Mouse (Mus musculus) stomach, embryonic 15.5 days (tissue): ENCODE results near the gene Mmp19. TPM values are rescaled to one million over a fixed set of nuclear protein-coding genes. Genes with fewer than 3 reads are reported as not detected.
"Not testable (repeated sequence)": the region's sequence is repeated elsewhere in the genome, so short reads cannot be mapped to it uniquely, and the experiment has no call there.

Experiments
- ATAC-seq: fragments of 200-750 bp; cut with Nextera tagmentation; 2 replicates; pipeline ENCODE4 v1.8.0; 2017; ENCODE audit warnings: low read depth, moderate number of reproducible peaks, moderate TSS enrichment; ENCODE audit not compliant: insufficient read depth, low FRiP score
- H3K27ac ChIP-seq: fragments of 300-500 bp; sonication (generic); 2 replicates; pipeline ENCODE4 v1.5.1; 2015; ENCODE audit warnings: mild to moderate bottlenecking, inconsistent platforms
- H3K27me3 ChIP-seq: fragments of 300-500 bp; sonication (generic); replicated peaks from 2 replicates; pipeline ENCODE4 v1.6.1; 2015; ENCODE audit warnings: inconsistent platforms
- H3K36me3 ChIP-seq: fragments of 300-500 bp; sonication (generic); 2 replicates; pipeline ENCODE4 v1.6.1; 2015; ENCODE audit warnings: inconsistent platforms
- H3K4me1 ChIP-seq: fragments of 300-500 bp; sonication (generic); 2 replicates; pipeline ENCODE4 v1.6.1; 2015; ENCODE audit warnings: inconsistent platforms
- H3K4me2 ChIP-seq: fragments of 300-500 bp; sonication (generic); 2 replicates; pipeline ENCODE4 v1.6.1; 2015; ENCODE audit warnings: mild to moderate bottlenecking, inconsistent platforms
- H3K4me3 ChIP-seq: fragments of 300-500 bp; sonication (generic); replicated peaks from 2 replicates; pipeline ENCODE4 v1.5.1; 2015; ENCODE audit warnings: inconsistent platforms
- H3K9ac ChIP-seq: fragments of 300-500 bp; sonication (generic); 2 replicates; pipeline ENCODE4 v1.6.1; 2015; ENCODE audit warnings: inconsistent platforms
- H3K9me3 ChIP-seq: fragments of 300-500 bp; sonication (generic); 2 replicates; pipeline ENCODE4 v1.6.1; 2016; ENCODE audit warnings: inconsistent platforms
- WGBS: fragments of 180-500 bp; shearing (Covaris S2); methylation state at CpG from one replicate; pipeline ENCODE4 v1.1.7; 2015; 5-methylcytosine and 5-hydroxymethylcytosine counted together
- polyA plus RNA-seq: library from polyadenylated mRNA; unstranded; fragments of >200 nt; fragmentation: Nextera tagmentation; extraction: Ambion mirVana; gene quantifications from 2 replicates; pipeline ENCODE4 v1.2.1, GENCODE M21; 2015

Gene Mmp19
- polyA plus RNA-seq, 1 experiment from 2014 or later: 2.0 TPM

DNA sequence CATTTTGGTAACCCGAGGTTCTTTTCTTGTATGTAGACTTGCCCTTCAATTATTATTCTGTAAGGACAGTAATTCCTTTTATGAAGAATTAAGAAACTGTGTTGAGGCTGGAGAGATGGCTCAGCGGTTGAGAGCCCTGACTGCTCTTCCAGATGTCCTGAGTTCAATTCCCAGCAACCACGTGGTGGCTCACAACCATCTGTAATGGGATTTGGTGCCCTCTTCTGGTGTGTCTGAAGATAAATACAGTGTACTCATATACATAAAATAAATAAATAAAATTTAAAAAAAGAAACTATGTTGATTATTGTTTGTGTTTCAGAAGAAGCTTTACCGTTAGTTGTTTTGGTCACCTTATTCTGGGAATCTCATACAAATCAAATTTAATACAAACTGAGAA lies 32.4 kb downstream of the Mmp19 start:
- 82% methylated on average over 4 of the region's 4 CpGs for WGBS
- not testable (repeated sequence) for H3K4me1 ChIP-seq

DNA sequence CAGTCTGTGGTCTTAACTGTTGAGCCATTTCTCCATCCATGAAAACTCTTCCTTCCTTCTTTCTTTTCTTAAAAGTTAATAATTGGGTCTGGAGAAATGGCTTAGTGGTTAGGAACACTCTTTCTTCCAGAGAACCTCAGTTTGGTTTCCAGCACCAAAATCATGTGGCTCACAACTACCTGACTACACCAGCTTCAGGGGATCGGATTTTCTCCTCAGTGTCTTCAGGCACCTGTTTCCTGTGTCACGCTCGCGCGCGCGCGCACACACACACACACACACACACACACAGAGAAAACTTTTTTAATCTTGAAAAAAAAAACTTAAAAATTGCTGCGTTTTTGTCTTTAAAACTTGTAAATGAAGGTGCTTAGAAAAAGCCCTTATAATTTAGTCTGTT lies 33.1 kb downstream of the Mmp19 start:
- Histone ChIP-seq H3K4me2 (no peak overlapping the region), H3K4me1 (peaks cover 4% of the 10 kb centered on the region; the same call in 1 of the 2 replicates), H3K9me3 (no peaks in the 10 kb centered on the region), H3K27ac (no peak overlapping the region), H3K36me3 (peaks cover 9% of the 10 kb centered on the region; the same call in 1 of the 2 replicates), H3K4me3 (no peak overlapping the region), H3K27me3 (no peaks in the 10 kb centered on the region), H3K9ac (no peak overlapping the region)
- no peak for ATAC-seq
- WGBS: 97% methylated on average over 9 of the region's 9 CpGs

More for the DNA sequence above, 32.4 kb downstream of the Mmp19 start:
- not testable (repeated sequence) for H3K27me3 ChIP-seq, H3K9ac ChIP-seq, ATAC-seq, H3K27ac ChIP-seq, H3K9me3 ChIP-seq, H3K36me3 ChIP-seq
- H3K4me3 ChIP-seq: peak overlapping the region; percentile 91; the same call in 1 of the 2 replicates
- H3K4me2 ChIP-seq: peak overlapping the region; percentile 61

- H3K9ac ChIP-seq: no peak overlapping the region
- peaks cover 26% of the 10 kb centered on the region for H3K36me3 ChIP-seq
- H3K27me3 ChIP-seq: no peaks in the 10 kb centered on the region
- no peaks in the 10 kb centered on the region for H3K4me1 ChIP-seq
- ATAC-seq: no peak
- H3K9me3 ChIP-seq: no peaks in the 10 kb centered on the region
- H3K4me3 ChIP-seq: no peak overlapping the region
- no peak overlapping the region for H3K27ac ChIP-seq
- no peak overlapping the region for H3K4me2 ChIP-seq
These were observed 46.7 kb downstream of the Mmp19 start for GRCm38 (mm10) chr10:128837400-128837799.

DNA sequence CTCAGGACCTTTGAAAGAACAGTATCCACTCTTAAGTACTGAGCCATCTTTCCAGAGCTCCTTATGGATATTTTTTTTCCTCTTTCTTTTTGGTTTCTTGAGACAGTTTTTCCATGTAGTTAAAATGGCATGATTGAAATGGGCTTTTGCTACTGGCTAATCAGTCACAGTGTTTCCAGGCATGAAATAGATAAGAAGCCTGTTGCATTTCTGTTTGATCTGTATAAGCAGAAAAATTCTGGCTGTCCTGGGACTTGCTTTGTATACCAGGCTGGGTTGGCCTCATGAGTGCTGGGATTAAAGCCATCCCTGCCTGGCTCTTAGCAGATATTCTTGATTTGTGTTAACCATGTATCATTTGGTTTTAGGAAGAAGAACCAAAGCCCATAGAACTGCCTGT lies 48.7 kb downstream of the Mmp19 start:
- Histone ChIP-seq H3K27ac (no peak overlapping the region), H3K36me3 (peaks cover 22% of the 10 kb centered on the region), H3K4me2 (no peak overlapping the region), H3K27me3 (no peaks in the 10 kb centered on the region), H3K9me3 (no peaks in the 10 kb centered on the region), H3K9ac (no peak overlapping the region), H3K4me3 (no peak overlapping the region), H3K4me1 (no peaks in the 10 kb centered on the region)
- no peak for ATAC-seq

GRCm38 (mm10) chr10:128840612-128841011 lies 49.9 kb downstream of the Mmp19 start:
- H3K4me2 ChIP-seq: no peak overlapping the region
- no peak for ATAC-seq
- no peaks in the 10 kb centered on the region for H3K9me3 ChIP-seq
- H3K27ac ChIP-seq: no peak overlapping the region
- no peak overlapping the region for H3K4me3 ChIP-seq
- no peak overlapping the region for H3K9ac ChIP-seq
- H3K27me3 ChIP-seq: no peaks in the 10 kb centered on the region
- H3K36me3 ChIP-seq: peaks cover 26% of the 10 kb centered on the region
- H3K4me1 ChIP-seq: no peaks in the 10 kb centered on the region

GRCm38 (mm10) chr10:128843260-128843659 lies 52.5 kb downstream of the Mmp19 start:
- Histone ChIP-seq H3K27me3 (no peaks in the 10 kb centered on the region), H3K9me3 (no peaks in the 10 kb centered on the region), H3K4me2 (no peak overlapping the region), H3K27ac (no peak overlapping the region), H3K36me3 (peaks cover 26% of the 10 kb centered on the region), H3K4me1 (no peaks in the 10 kb centered on the region), H3K9ac (no peak overlapping the region), H3K4me3 (no peak overlapping the region)
- ATAC-seq: no peak
- WGBS: 85% methylated on average over 5 of the region's 5 CpGs

DNA sequence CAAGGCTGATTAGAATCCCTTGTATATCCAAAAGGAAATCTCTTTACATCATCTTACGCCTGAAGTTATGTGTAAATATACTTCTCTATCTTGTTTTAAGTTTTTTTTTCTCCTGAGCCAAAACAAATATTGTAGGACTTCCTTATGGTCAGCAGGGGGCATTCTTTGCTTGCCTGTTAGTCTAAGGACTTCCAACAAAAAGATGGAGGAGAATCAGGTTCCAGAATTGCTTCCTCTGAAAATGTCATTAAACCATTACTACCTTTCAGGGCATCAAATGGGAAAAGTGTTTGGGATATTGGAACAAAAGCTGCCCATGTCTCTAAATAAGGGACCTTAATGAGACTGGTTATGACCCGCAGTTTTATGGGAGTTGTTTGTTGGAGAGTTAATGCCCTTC lies 54.8 kb downstream of the Mmp19 start:
- Histone ChIP-seq H3K27ac (no peak overlapping the region), H3K27me3 (no peaks in the 10 kb centered on the region), H3K9ac (no peak overlapping the region), H3K4me2 (no peak overlapping the region), H3K36me3 (peaks cover 25% of the 10 kb centered on the region), H3K4me3 (no peak overlapping the region), H3K4me1 (no peaks in the 10 kb centered on the region), H3K9me3 (no peaks in the 10 kb centered on the region)
- WGBS: 64% methylated on average over 2 of the region's 2 CpGs
- ATAC-seq: no peak

- Histone ChIP-seq H3K27ac (no peak overlapping the region), H3K4me2 (no peak overlapping the region), H3K4me3 (no peak overlapping the region), H3K27me3 (no peaks in the 10 kb centered on the region), H3K9me3 (no peaks in the 10 kb centered on the region), H3K4me1 (no peaks in the 10 kb centered on the region), H3K36me3 (peaks cover 19% of the 10 kb centered on the region), H3K9ac (no peak overlapping the region)
- ATAC-seq: no peak
- WGBS: 93% methylated on average over 4 of the region's 4 CpGs
These were observed 56.0 kb downstream of the Mmp19 start for GRCm38 (mm10) chr10:128846664-128847063.

DNA sequence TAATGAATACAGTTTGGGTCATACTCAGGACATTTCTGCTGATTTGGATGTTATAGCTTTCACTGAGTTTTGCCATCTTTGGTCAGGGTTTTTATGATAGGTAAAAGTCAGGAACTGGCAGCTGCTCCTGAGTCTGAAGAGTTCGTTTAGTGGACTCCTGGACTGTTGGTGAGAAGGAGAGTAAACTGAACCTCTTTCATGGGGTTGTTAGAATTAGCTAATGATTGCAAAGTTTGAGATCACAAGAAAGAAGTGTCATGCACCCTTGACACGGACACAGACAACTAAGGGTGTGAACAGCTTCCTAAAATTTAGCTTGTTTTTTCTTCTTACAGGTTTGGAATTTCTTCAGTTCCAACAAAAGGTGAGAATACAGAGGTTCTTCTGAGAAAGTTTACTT lies 57.7 kb downstream of the Mmp19 start:
- H3K4me2 ChIP-seq: no peak overlapping the region
- H3K9me3 ChIP-seq: no peaks in the 10 kb centered on the region
- ATAC-seq: no peak
- H3K4me1 ChIP-seq: no peaks in the 10 kb centered on the region
- peaks cover 17% of the 10 kb centered on the region for H3K36me3 ChIP-seq
- H3K27me3 ChIP-seq: no peaks in the 10 kb centered on the region
- no peak overlapping the region for H3K27ac ChIP-seq
- no peak overlapping the region for H3K4me3 ChIP-seq
- 64% methylated on average over 2 of the region's 2 CpGs for WGBS
- H3K9ac ChIP-seq: no peak overlapping the region

GRCm38 (mm10) chr10:128850339-128850738 lies 59.6 kb downstream of the Mmp19 start:
- Histone ChIP-seq H3K36me3 (peaks cover 16% of the 10 kb centered on the region), H3K9me3 (no peaks in the 10 kb centered on the region), H3K27me3 (no peaks in the 10 kb centered on the region), H3K4me1 (no peaks in the 10 kb centered on the region), H3K4me2 (no peak overlapping the region), H3K27ac (no peak overlapping the region), H3K9ac (no peak overlapping the region), H3K4me3 (no peak overlapping the region)
- ATAC-seq: no peak
- WGBS: 73% methylated on average over 3 of the region's 3 CpGs

Other genes starting within 250 kb of the Mmp19 start
- 12.1 and 12.4 TPM in 2 replicates for gene Zc3h10, start 243.1 kb upstream of the Mmp19 start, polyA plus RNA-seq
- gene Rpl41, start 241.6 kb upstream of the Mmp19 start, polyA plus RNA-seq: 3,689 and 3,942 TPM in 2 replicates
- gene Pa2g4, start 224.9 kb upstream of the Mmp19 start, polyA plus RNA-seq: 213 and 215 TPM in 2 replicates
- 24.0 and 27.6 TPM in 2 replicates for gene Erbb3, start 201.3 kb upstream of the Mmp19 start, polyA plus RNA-seq
- 674 and 714 TPM in 2 replicates for gene Rps26, start 164.2 kb upstream of the Mmp19 start, polyA plus RNA-seq
- 2.2 and 2.7 TPM in 2 replicates for gene Ikzf4, start 144.9 kb upstream of the Mmp19 start, polyA plus RNA-seq
- 14.4 and 16.2 TPM in 2 replicates for gene Suox, start 116.8 kb upstream of the Mmp19 start, polyA plus RNA-seq
- gene Rab5b, start 94.6 kb upstream of the Mmp19 start, polyA plus RNA-seq: 68.9 and 75.1 TPM in 2 replicates
- gene Pmel, start 86.7 kb upstream of the Mmp19 start, polyA plus RNA-seq: 1.3 and 1.9 TPM in 2 replicates
- 79.8 and 89.1 TPM in 2 replicates for gene Cdk2, start 85.9 kb upstream of the Mmp19 start, polyA plus RNA-seq
- gene Dgka, start 46.1 kb upstream of the Mmp19 start, polyA plus RNA-seq: 15.9 and 18.0 TPM in 2 replicates
- gene Pym1, start 43.0 kb upstream of the Mmp19 start, polyA plus RNA-seq: 36.1 TPM in 2 replicates
- 49.8 and 50.6 TPM in 2 replicates for gene Dnajc14, start 13.2 kb downstream of the Mmp19 start, polyA plus RNA-seq
- 15.4 and 16.3 TPM in 2 replicates for gene Tmem198b, start 13.5 kb downstream of the Mmp19 start, polyA plus RNA-seq
- gene Sarnp, start 26.4 kb downstream of the Mmp19 start, polyA plus RNA-seq: 187 and 207 TPM in 2 replicates
- gene Ormdl2, start 30.7 kb downstream of the Mmp19 start, polyA plus RNA-seq: 92.8 and 95.7 TPM in 2 replicates
- 4.4 and 4.7 TPM in 2 replicates for gene Gdf11, start 100.8 kb downstream of the Mmp19 start, polyA plus RNA-seq
- 693 and 758 TPM in 2 replicates for gene Cd63, start 110.1 kb downstream of the Mmp19 start, polyA plus RNA-seq
- gene Rdh5, start 132.0 kb downstream of the Mmp19 start, polyA plus RNA-seq: 12.9 and 15.0 TPM in 2 replicates
- 190 and 208 TPM in 2 replicates for gene Bloc1s1, start 133.1 kb downstream of the Mmp19 start, polyA plus RNA-seq
- gene Itga7, start 142.9 kb downstream of the Mmp19 start, polyA plus RNA-seq: 5.2 and 5.7 TPM in 2 replicates
- 2.2 and 2.8 TPM in 2 replicates for gene Mettl7b, start 170.1 kb downstream of the Mmp19 start, polyA plus RNA-seq
- not detected in 2 replicates for gene Olfr9, start 198.5 kb downstream of the Mmp19 start, polyA plus RNA-seq
- not detected in 2 replicates for gene Olfr763, start 219.9 kb downstream of the Mmp19 start, polyA plus RNA-seq
- gene Olfr764-ps1, start 249.0 kb downstream of the Mmp19 start, polyA plus RNA-seq: not detected in 2 replicates